Mouse (Mus musculus) induced T-regulatory cell, adult 2 months (primary cell): Measurements from ENCODE around the gene 4930435E12Rik.

Experiments used
- DNase-seq: peaks from one replicate; pipeline ENCODE4 v3.0.0-alpha.2; 2012; ENCODE audit warnings: low read depth

Gene 4930435E12Rik

DNA sequence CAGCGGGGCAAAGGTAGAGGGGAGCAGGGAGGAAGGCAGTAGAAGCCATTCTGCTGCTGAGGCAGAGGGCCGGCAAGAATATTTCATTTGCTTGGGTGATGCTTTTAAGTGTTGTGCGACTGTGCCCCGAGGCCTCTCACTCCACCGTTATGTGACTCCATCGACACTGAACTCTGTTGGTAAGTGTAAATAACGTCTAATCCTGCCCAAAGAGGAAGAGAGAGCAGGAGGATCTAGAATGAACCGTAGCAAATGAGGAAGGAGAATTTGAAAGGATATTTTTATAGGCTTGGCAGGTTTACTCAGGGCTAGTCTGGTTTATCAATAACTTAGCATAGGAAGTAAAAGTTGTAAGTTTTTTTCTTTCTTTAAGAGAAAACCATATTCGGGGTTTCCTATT lies 59.0 kb downstream of the 4930435E12Rik start:
- no peak for DNase-seq

DNA sequence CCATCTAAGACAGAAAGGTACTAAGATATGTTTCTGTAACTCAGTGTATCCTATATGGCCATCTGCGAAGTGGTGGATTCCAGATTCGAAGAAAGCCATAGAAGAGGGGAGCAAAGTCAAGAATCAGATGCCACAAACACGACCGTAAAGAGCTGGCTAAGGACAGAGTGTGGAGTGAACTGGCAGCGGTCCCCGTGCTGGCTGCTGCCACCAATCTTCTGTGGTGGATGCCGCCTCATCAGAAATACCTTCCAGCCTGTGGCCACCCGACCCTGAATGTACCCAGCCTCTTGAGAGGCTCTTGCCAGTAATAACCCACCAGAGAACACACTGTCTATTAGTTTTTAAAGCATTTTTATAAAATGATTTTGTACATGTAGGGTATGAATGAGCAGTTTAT lies 60.2 kb downstream of the 4930435E12Rik start:
- no peak for DNase-seq

DNA sequence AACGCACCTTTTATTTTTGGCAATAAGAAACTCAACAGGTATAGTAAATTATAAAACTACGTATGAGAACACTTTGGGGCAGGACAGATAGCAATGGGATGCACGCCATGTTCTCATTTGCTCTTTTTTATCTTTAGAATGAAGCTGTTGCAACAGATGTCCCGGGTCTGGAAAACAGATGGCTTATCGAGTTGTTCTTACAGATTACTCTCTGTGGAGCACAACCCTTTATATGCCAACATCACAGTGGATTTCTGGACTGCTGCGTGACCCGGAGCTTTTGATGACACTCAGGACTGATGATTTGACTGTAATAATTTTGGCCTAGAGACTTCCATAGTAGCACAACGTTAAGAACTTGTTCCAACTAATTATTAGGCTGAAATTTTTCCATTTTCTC lies 60.8 kb downstream of the 4930435E12Rik start:
- DNase-seq: no peak

DNA sequence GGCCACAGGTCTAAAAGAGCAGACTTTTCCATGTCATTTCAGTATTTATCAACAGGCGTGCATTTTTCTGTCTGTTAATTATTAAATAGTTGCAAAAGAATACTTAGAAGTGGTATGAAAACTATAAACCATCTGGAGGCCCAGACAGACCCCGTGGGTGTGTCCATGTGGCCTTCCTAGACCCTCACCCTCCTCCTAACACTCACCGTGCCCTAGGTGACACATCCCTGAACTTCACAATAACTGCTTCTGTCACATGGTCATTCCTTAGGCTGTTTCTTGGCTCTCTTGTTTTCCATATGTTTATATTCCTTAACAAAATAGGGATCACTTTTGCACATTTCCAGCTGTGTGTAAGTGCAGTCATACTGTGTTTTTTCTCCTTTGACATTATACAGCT lies 61.9 kb downstream of the 4930435E12Rik start:
- DNase-seq: no peak

DNA sequence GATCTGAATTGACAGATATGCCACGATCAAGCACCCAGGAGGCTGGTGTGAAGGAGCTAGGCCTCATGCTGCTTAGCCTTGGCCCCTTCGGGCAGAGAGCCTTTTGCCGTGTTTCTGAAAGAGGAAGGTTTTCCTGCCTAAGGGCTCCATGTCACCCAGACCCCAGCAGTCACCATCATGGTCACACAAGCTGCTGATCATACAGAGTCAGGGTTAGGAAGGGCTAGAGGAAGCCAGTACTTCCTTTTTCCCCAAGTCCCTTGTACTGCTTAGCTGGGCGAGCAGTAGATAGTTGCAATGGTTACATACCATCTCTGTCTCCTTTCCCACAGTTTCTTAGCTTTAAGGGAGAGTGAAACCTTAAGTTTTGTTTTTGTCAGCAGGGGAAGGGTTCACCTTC lies 65.0 kb downstream of the 4930435E12Rik start:
- no peak for DNase-seq

DNA sequence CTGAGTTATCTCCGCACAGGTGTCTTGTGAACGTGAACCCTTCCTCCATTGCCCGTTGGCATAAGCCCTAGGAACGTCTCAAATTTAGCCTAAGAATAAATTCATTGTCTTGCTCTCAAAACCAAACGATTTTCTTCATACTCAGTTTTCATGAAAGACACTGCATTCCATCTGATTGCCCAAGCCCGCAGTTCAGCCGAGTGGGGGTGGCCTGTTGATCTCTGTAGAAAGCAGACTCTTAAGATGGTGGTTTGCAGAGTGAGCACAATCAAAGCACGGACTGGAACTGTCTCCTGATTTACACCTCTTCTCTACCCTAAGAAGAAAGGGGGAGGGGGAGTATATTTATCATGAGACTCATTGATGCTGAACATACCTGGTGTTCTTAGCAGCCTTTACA lies 66.1 kb downstream of the 4930435E12Rik start:
- no peak for DNase-seq
